Mouse (Mus musculus) cerebellum, adult 11-12 months (tissue): ENCODE results near the gene 1600014C23Rik.
A peak's percentile ranks its signal among the peaks of the same experiment; 100 is the strongest.

Experiments
- DNase-seq: peaks from one replicate; pipeline ENCODE4 v3.0.0; 2022

1600014C23Rik gene

GRCm38 (mm10) chr17:45751359-45751758, 17.7 kb upstream of the 1600014C23Rik start:
- DNase-seq = no peak

GRCm38 (mm10) chr17:45749100-45749499, 15.5 kb upstream of the 1600014C23Rik start:
- DNase-seq = peak; percentile 77

- DNase-seq = peak; percentile 64
These were observed 14.5 kb upstream of the 1600014C23Rik start for GRCm38 (mm10) chr17:45747858-45748785.

GRCm38 (mm10) chr17:45747293-45747692, 13.6 kb upstream of the 1600014C23Rik start:
- no peak for DNase-seq

GRCm38 (mm10) chr17:45746755-45747154, 13.1 kb upstream of the 1600014C23Rik start:
- no peak for DNase-seq

- no peak for DNase-seq
These were observed 12.0 kb upstream of the 1600014C23Rik start for GRCm38 (mm10) chr17:45745629-45746028.

DNA sequence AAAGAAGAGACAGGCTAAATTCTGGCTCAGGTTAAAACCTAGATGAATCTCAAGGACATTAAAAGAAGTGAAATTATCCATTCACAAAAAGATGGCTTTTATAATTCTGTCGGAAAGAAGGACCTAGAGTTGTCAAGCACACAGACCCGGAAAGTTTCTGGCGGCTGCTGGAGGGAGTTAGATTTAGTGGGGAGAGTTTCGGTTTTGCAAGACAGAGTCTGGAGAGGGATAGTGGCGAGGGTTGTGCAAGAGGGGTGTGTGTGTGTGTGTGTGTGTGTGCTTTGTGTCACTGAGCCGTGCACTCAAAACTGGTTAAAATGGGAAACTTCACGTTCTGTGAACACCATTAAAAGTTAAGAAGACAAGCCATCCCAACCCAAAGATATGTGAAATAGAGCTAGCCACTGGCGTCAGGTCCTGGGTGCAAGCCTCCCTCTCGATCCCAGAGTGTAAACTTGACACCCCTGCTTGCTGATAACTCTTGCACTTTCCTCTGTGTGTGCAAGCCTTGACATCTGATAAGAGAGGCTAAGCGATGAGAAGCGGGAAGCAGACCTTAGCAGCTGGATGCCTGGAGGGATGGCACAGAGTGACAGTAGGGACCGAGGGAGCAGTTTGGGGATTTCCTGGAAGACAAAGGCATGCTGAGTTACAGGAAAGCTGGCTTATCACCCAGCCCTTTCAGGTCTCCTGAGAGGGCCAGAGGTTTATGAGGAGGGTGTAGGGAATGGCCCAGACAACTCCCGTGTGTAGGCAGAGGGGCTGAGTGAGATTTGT, 8.9 kb upstream of the 1600014C23Rik start:
- no peak for DNase-seq

- peak; percentile 58 for DNase-seq
These were observed 3.5 kb upstream of the 1600014C23Rik start for GRCm38 (mm10) chr17:45737078-45737601.

DNA sequence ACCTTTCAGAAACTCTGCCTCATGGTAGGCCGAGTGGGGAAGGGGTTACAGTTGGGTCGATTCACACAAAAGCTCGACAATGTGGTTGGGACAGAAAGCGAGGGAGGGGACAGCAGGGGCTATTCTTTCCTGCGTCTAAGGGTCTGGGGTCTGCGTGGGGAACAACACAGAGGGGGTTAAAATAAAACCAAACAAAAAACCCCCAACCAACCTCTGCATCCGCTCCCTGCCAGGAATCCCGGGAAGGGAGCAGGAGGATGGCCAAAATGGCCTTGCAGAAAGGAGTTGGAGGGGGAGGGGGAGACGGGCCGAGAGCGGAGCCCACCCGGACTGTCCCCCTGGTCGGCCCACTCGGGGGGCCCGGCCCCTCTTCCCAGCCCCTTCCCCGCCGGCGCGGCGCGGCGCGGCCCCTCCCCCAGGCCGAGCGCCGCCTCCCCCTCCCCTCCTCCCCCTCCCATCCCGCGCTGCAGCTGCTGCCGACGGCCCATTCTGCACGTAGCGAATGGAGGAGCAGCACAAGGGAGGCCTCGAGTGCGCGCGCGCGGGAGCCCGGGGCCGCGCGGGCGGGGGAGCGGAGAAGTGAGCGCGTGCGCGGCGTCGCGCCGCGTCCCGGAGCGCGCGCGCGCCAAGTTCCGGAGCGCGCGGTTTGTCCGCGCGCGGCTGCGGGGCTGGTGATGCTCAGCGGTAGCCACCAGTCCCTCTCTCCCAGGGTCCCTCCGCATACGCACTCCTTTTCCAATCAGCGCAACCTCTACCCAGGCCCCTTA, 2.9 kb upstream of the 1600014C23Rik start:
- DNase-seq = peak; percentile 93

GRCm38 (mm10) chr17:45735382-45736310, 2.0 kb upstream of the 1600014C23Rik start:
- DNase-seq = peak; percentile 84

GRCm38 (mm10) chr17:45734881-45735280, 1.2 kb upstream of the 1600014C23Rik start:
- DNase-seq = peak; percentile 64

- DNase-seq = no peak
These were observed 689 bp upstream of the 1600014C23Rik start for GRCm38 (mm10) chr17:45734333-45734732.

DNA sequence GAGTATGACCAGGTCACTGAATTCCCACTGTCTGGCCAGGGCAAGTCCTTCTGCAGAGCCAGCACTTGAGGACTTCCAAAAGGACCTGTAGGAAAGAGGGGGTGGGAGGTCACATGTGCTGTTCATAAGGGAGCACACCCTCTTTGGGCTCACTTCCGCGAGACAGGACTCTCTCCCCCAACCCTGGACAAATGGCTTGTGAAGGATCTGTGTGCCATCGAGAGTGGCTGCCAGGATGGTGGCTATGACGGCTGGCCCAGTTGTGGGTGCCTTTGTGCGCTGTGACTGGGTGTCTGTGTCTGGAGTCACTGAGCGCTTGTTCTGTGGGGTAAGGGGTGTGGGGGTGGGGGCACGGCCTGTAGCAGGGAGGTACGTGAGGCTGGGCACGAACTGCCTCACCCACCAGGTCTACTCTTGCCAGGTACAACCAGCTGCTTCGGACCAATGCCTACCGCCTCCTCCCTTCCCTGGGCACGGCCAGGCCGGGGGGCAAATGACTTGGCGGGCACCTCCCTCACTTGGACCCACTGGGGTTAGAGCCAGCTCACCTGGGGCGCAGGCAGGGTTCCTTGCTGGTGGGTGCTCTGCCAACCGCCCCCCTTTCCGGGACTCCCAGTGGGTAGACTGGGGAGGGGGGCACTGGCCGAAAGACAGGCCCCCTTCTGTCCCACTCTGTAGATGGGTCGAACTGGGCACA, 458 bp downstream of the 1600014C23Rik start:
- DNase-seq = peak; percentile 58

DNA sequence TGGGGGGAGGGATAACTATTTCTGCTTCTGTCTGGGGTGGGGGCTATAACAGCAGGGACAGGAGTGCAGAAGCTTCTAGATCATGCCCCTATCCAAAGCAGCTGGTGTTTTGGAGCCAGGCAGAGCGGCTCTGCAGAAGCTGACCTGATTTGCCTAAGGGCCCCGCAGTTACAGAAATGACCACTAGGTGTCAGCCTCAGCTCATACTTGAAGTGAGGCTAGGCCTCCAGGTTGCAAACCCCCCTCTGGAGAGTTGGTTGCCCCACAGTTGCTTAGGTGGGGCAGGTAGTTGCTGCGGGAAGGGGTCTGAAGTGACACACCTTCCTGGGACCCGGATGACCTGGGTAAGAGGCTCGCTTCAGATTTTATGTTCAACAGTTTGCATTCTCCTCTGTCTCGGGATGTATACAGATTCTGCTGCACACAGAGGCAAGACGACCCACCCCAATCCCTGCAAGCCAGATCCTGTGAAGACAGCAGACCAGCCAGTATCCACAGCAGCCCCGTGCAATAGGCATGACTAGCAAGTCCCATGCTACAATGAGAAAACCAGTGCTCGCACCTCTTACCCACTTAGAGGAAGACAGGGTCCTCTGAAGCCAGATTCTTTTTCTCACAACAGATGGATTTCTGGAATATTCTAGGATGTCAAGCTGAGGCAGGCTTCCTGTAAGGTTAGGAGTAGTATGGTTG, 2.3 kb downstream of the 1600014C23Rik start:
- DNase-seq = peak; percentile 83

DNA sequence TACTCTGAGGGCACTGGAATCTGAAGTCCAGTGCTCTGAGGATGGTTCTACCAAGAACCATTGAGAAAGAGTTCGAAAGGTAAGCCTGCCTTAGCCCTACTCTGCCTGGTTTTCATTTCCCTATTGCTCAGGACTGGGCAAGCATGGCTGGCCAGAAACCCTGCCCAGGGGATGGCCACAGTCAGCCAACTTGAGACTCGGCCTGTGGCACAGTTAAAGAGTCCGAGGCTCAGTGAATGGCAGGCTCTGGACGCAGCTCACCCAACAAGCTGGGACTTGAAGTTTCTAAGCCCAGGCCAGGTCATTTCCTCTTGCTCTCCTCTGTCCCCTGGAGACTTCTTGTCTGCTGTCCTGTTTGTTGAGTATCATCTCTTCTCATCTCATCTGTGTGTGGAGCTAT, 2.9 kb downstream of the 1600014C23Rik start:
- DNase-seq = no peak

- DNase-seq = no peak
These were observed 4.3 kb downstream of the 1600014C23Rik start for GRCm38 (mm10) chr17:45729387-45729786.

- DNase-seq = no peak
These were observed 5.5 kb downstream of the 1600014C23Rik start for GRCm38 (mm10) chr17:45727983-45728723.

DNA sequence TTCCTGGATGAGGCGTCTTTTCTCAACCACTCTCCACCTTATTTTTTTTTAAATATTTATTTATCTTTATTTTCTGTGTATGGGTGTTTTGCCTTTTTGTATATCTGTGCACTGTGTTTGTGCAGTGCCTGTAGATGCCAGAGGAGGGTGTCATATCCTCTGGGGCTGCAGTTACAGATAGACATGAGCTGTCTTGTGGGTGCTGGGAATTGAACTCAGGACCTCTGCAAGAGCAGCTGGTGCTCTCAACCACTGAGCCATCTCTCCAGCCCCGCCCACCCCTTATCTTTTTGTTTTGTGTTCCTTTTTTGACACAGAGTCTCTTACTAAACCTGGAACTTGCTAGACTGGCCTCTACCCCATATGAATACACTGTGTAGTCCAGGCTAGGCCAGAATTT, 6.2 kb downstream of the 1600014C23Rik start:
- DNase-seq = no peak

DNA sequence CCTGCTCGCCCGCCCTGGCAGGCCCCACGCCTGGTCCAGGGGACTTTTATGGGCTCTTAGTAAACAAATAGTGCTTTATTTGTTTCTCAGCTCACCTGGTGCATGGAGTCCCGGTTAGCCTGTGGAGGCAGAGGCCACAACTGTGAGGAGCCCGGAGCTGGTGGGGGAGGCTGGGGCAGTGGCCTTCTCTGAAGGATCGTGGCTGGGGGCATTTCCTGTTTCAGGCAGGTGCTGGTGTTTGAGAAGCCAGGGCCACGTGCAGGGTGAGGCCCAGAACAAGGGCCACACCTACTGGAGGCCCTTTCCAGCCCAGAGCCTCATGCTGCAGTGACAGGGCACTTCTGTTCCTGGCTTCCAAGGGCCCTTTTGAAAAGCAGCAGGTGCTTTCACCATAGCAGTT, 7.4 kb downstream of the 1600014C23Rik start:
- DNase-seq = no peak

DNA sequence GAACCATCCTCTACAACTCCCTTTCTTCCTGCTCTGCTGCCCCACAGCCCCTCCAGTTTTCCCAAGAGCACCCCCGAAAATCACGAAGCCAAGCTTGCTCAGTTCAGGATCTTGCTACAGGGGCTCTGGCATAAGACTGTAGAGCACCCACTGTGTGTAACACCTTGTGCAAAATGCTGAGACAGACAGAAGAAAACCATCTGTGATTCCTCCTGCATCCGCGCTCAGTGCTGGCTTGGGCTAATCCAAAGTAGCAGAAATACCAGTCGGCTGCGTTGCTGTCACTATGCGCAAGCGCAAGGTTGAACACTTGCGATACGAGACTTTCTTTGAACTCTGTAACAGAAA, 9.1 kb downstream of the 1600014C23Rik start:
- DNase-seq = no peak
